Mouse (Mus musculus): ENCODE results near the gene Fam102a. TPM values are rescaled to one million over a fixed set of nuclear protein-coding genes. Genes with fewer than 3 reads are reported as not detected.

Fam102a gene
- polyA plus RNA-seq, 1 experiment from 2014 or later = 12.3 TPM

GRCm38 (mm10) chr2:32551236-32551635 is 16.1 kb downstream of the Fam102a start:
- no peaks in the 10 kb centered on the region for H3K27me3 ChIP-seq (replicated peaks; ENCODE audit: low read depth, poor library complexity, severe bottlenecking)
- WGBS = 80% methylated on average over 5 of the region's 5 CpGs
- peaks cover 60% of the 10 kb centered on the region for H3K4me1 ChIP-seq
- peaks cover 55% of the 10 kb centered on the region for H3K36me3 ChIP-seq (replicated peaks)
- no peak overlapping the region for H3K27ac ChIP-seq (replicated peaks)
- H3K4me3 ChIP-seq = no peak overlapping the region
- no peaks in the 10 kb centered on the region for H3K9me3 ChIP-seq
- no peak for DNase-seq (ENCODE audit: low spot score)

GRCm38 (mm10) chr2:32553592-32554148 is 18.5 kb downstream of the Fam102a start:
- Histone ChIP-seq H3K36me3 (replicated peaks) (peaks cover 45% of the 10 kb centered on the region), H3K27ac (replicated peaks) (no peak overlapping the region), H3K9me3 (no peaks in the 10 kb centered on the region), H3K27me3 (replicated peaks; ENCODE audit: low read depth, poor library complexity, severe bottlenecking) (no peaks in the 10 kb centered on the region), H3K4me3 (no peak overlapping the region), H3K4me1 (peaks cover 66% of the 10 kb centered on the region)
- 81% methylated on average over 7 of the region's 7 CpGs for WGBS
- DNase-seq (ENCODE audit: low spot score) = no peak

GRCm38 (mm10) chr2:32555484-32555883 is 20.4 kb downstream of the Fam102a start:
- H3K4me1 ChIP-seq = peaks cover 66% of the 10 kb centered on the region
- peak overlapping the region; percentile 58 for H3K27ac ChIP-seq (replicated peaks)
- DNase-seq (ENCODE audit: low spot score) = peak; percentile 40
- no peaks in the 10 kb centered on the region for H3K27me3 ChIP-seq (replicated peaks; ENCODE audit: low read depth, poor library complexity, severe bottlenecking)
- WGBS = 37% methylated on average over 4 of the region's 4 CpGs
- H3K4me3 ChIP-seq = no peak overlapping the region
- peaks cover 50% of the 10 kb centered on the region for H3K36me3 ChIP-seq (replicated peaks)
- no peaks in the 10 kb centered on the region for H3K9me3 ChIP-seq

DNA sequence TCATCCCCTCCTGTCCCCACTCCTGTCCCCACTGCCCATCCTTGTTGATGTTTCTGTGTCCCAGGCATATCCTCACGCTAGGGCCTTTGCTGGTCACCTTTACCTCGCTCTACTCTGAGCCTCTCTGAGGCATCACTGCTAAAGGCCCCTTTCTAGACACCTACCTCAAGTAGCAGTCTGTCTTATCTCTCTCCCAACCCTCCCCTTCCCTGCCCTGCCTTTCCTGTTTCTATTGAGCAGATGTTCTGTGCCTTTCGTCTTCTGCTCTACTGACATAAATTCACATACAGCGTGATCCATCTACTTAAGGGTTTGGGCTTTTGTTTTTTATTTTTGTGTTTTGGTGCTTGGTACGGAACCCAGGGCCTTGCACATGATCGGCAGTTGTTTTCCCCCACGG is 20.9 kb downstream of the Fam102a start:
- DNase-seq (ENCODE audit: low spot score) = no peak
- Histone ChIP-seq H3K27ac (replicated peaks) (peak overlapping the region; percentile 58), H3K27me3 (replicated peaks; ENCODE audit: low read depth, poor library complexity, severe bottlenecking) (no peaks in the 10 kb centered on the region), H3K4me1 (peaks cover 64% of the 10 kb centered on the region), H3K4me3 (no peak overlapping the region), H3K9me3 (no peaks in the 10 kb centered on the region), H3K36me3 (replicated peaks) (peaks cover 50% of the 10 kb centered on the region)
- 81% methylated on average over 7 of the region's 7 CpGs for WGBS

GRCm38 (mm10) chr2:32559570-32559969 is 24.4 kb downstream of the Fam102a start:
- peak; percentile 51 for DNase-seq (ENCODE audit: low spot score)
- no peaks in the 10 kb centered on the region for H3K27me3 ChIP-seq (replicated peaks; ENCODE audit: low read depth, poor library complexity, severe bottlenecking)
- peaks cover 59% of the 10 kb centered on the region for H3K4me1 ChIP-seq
- peak overlapping the region; percentile 79 for H3K27ac ChIP-seq (replicated peaks)
- H3K9me3 ChIP-seq = no peaks in the 10 kb centered on the region
- H3K4me3 ChIP-seq = no peak overlapping the region; the same call in 1 of the 2 replicates
- WGBS = 24% methylated on average over 5 of the region's 5 CpGs
- H3K36me3 ChIP-seq (replicated peaks) = peaks cover 69% of the 10 kb centered on the region

DNA sequence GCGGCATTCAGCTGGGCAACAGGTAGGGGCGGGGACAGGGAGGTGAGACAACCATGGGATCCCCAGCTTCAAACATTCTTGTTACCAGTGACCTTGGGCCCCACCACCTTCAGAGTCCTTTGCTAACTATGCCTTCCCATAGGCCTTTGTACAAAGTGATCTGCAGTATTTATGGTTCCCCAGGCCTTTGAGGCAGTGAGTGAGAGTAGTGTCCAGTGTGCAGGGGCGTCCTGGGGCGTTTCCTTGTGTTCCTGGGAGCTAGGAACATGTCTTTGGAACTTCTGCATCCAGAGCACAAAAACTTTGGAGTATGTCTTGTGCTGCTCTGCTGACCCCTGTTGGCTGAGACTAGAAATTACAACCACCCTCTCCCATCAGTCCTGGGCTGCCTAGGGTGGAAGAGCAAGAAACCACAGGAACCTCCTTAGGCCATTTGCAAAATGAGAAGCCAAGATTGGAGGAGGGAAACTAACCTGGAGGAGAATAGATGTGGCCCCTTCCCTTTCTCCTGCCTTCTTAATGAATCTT is 31.5 kb downstream of the Fam102a start:
- Histone ChIP-seq H3K27me3 (replicated peaks; ENCODE audit: low read depth, poor library complexity, severe bottlenecking) (no peaks in the 10 kb centered on the region), H3K36me3 (replicated peaks) (peaks cover 75% of the 10 kb centered on the region), H3K4me1 (peaks cover 7% of the 10 kb centered on the region), H3K4me3 (no peak overlapping the region), H3K9me3 (no peaks in the 10 kb centered on the region), H3K27ac (replicated peaks) (no peak overlapping the region)
- WGBS = 45% methylated on average over 4 of the region's 4 CpGs
- peak; percentile 70 for DNase-seq (ENCODE audit: low spot score)

DNA sequence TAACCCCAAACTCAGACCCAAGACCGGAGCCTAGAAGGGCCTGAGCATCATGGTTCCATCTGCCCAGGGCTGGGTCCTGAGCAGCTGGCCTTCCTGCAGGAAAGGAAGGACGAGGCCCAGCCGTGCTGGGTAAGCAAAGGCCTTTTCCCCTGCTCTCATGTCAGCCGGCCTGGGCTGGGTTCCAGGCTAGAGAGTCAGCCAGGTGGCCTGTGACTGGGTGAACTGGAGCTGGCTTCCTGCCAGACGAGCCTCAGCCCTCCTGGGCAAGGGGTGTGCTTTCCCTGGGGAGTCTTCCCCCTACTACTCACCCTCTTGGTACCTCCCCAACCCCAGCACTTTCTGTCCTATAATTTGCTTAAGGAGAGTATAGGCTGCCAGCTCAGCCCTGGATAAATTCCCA is 33.0 kb downstream of the Fam102a start:
- Histone ChIP-seq H3K4me1 (peaks cover 17% of the 10 kb centered on the region), H3K27ac (replicated peaks) (no peak overlapping the region), H3K9me3 (no peaks in the 10 kb centered on the region), H3K27me3 (replicated peaks; ENCODE audit: low read depth, poor library complexity, severe bottlenecking) (no peaks in the 10 kb centered on the region), H3K4me3 (0 out of 2 replicates have a peak overlapping the region, but pooled peaks have one; percentile 11), H3K36me3 (replicated peaks) (peaks cover 67% of the 10 kb centered on the region)
- WGBS = 85% methylated on average over 5 of the region's 5 CpGs
- no peak for DNase-seq (ENCODE audit: low spot score)

DNA sequence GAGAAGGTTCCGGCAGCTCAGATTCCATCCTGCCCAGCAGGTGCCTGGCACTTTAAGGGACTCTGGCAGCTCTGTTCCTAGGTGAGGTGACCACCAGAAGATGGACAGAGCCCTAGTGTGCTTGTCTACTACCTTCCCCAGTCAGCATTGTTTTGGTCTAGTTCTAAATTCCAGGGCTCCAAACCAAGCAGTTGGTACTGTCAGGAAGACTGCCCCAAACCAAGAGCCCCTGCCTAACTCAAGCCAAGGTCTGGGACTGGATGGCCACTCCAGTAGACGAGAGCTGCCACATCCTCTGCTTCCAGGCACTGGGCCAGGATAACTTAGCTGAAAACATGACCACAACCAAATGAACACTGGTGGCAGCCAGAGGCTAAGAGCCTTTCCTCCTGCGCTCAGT is 33.8 kb downstream of the Fam102a start:
- no peak overlapping the region for H3K4me3 ChIP-seq
- H3K9me3 ChIP-seq = no peaks in the 10 kb centered on the region
- DNase-seq (ENCODE audit: low spot score) = no peak
- H3K27me3 ChIP-seq (replicated peaks; ENCODE audit: low read depth, poor library complexity, severe bottlenecking) = no peaks in the 10 kb centered on the region
- peaks cover 17% of the 10 kb centered on the region for H3K4me1 ChIP-seq
- 89% methylated on average over 3 of the region's 3 CpGs for WGBS
- peaks cover 61% of the 10 kb centered on the region for H3K36me3 ChIP-seq (replicated peaks)
- H3K27ac ChIP-seq (replicated peaks) = no peak overlapping the region

GRCm38 (mm10) chr2:32570698-32571494 is 35.8 kb downstream of the Fam102a start, which contains the start of gene Dpm2:
Gene Dpm2, plus strand, starts transcription at chr2:32570858.
- peak within 1 kb of the TSS; percentile 74 for H3K4me3 ChIP-seq
- H3K27ac ChIP-seq (replicated peaks) = peak within 1 kb of the TSS; percentile 76
- peaks cover 26% of the 10 kb centered on the region for H3K4me1 ChIP-seq
- no peaks in the 10 kb centered on the region for H3K9me3 ChIP-seq
- no peaks in the 10 kb centered on the region for H3K27me3 ChIP-seq (replicated peaks; ENCODE audit: low read depth, poor library complexity, severe bottlenecking)
- 2% methylated on average over 36 of the region's 36 CpGs for WGBS
- peak; percentile 90 for DNase-seq (ENCODE audit: low spot score)
- peaks cover 42% of the 10 kb centered on the region for H3K36me3 ChIP-seq (replicated peaks)

GRCm38 (mm10) chr2:32572196-32572595 is 37.1 kb downstream of the Fam102a start:
- WGBS = 92% methylated on average over 11 of the region's 11 CpGs
- H3K4me3 ChIP-seq = peak overlapping the region; percentile 74

GRCm38 (mm10) chr2:32574497-32574896 is 39.4 kb downstream of the Fam102a start, which contains the start of gene Pip5kl1:
Gene Pip5kl1, plus strand, starts transcription at chr2:32574797.
- WGBS = 78% methylated on average over 6 of the region's 6 CpGs
- DNase-seq (ENCODE audit: low spot score) = no peak
- Histone ChIP-seq H3K4me3 (peak within 1 kb of the TSS; percentile 75), H3K4me1 (peaks cover 37% of the 10 kb centered on the region), H3K27me3 (replicated peaks; ENCODE audit: low read depth, poor library complexity, severe bottlenecking) (peaks cover 36% of the 10 kb centered on the region), H3K36me3 (replicated peaks) (peaks cover 10% of the 10 kb centered on the region), H3K9me3 (no peaks in the 10 kb centered on the region), H3K27ac (replicated peaks) (peak within 1 kb of the TSS; percentile 76)

More at GRCm38 (mm10) chr2:32572196-32572595, 37.1 kb downstream of the Fam102a start:
- Histone ChIP-seq H3K9me3 (no peaks in the 10 kb centered on the region), H3K27ac (replicated peaks) (no peak overlapping the region), H3K27me3 (replicated peaks; ENCODE audit: low read depth, poor library complexity, severe bottlenecking) (peaks cover 13% of the 10 kb centered on the region), H3K36me3 (replicated peaks) (peaks cover 30% of the 10 kb centered on the region), H3K4me1 (peaks cover 32% of the 10 kb centered on the region)
- no peak for DNase-seq (ENCODE audit: low spot score)

DNA sequence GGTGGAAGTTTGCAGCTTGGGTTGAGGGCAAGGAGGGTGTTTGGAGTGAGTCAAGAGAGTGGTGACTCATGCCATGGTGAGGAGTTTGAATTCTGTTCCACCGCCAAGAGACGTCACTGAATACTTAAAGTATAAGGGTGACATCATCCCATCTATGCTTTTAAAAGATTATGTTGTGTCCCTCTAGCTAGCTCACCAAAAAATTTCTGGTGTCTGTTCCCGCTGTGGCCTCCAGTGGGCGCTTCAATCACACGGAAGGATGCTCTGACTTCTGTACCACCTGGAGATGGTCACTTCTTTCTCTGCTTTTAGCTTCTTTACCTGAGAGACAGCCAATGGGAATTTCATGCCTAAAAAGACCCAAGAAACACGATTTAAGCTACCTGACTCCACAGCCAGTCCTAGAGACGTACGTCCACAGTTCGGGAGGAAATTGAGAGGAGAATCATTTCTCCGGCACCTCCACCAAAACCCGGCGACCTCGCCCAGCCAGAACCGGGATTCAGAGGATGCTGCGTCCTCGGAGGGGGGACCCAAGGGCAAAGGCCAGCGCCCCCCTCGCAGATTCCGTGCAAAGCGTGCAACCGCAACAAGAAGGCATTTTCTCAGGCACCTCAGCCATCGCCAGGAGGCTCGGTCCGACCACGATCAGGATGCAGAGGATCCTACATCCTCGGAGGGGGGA is 39.9 kb downstream of the Fam102a start:
- Histone ChIP-seq H3K27me3 (replicated peaks; ENCODE audit: low read depth, poor library complexity, severe bottlenecking) (peaks cover 41% of the 10 kb centered on the region), H3K4me3 (peak overlapping the region; percentile 75), H3K27ac (replicated peaks) (peak overlapping the region; percentile 76), H3K9me3 (no peaks in the 10 kb centered on the region), H3K36me3 (replicated peaks) (peaks cover 10% of the 10 kb centered on the region), H3K4me1 (peaks cover 37% of the 10 kb centered on the region)
- DNase-seq (ENCODE audit: low spot score) = peak; percentile 71
- WGBS = 2% methylated on average over 26 of the region's 26 CpGs

All from embryonic facial prominence, embryonic 10.5 days (tissue).